Mouse (Mus musculus) megakaryocyte, adult 5-6 weeks (primary cell): ENCODE measurements around the gene Csnk2a1. TPM values are rescaled to one million over a fixed set of nuclear protein-coding genes. Genes with fewer than 3 reads are reported as not detected.

ENCODE experiments used
- ATAC-seq: 2 replicates; pipeline ENCODE4 v1.8.0; 2016; ENCODE audit warnings: mild to moderate bottlenecking, inconsistent platforms; ENCODE audit not compliant: poor library complexity, severe bottlenecking
- total RNA-seq, 2 experiments: library from RNA; stranded (forward) in 1 of 2; stranded (reverse) in 1 of 2; fragments of 153-499, 151-499 nt in 1 of 2; fragments of 221-1000, 200-1000 nt in 1 of 2; gene quantifications; 2 replicates each; pipeline versions ENCODE4 v1.2.3 to v1.2.4; 2015 to 2017

Gene Csnk2a1
- total RNA-seq, 2 experiments from 2014 or later = 53.9 to 95.3 TPM

DNA sequence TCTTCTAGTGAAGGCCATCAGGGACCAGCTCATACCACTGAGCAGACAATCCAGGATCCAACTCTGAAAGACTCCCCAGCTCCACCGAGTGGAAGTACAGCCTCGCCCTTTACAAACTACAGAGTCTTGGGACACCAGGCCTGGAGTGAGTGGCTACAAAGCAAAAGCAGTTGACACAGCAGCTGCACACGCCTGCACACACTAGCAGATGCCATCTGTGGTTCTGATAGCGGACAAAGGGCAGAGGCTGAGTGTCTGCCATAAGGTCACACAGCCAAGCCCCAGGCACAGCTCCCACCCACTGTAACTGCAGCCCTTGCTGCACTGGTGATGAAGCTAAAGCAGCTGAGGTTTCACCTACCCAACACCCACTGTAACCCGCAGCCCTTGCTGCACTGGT, 94.9 kb downstream of the Csnk2a1 start:
- no peak for ATAC-seq

DNA sequence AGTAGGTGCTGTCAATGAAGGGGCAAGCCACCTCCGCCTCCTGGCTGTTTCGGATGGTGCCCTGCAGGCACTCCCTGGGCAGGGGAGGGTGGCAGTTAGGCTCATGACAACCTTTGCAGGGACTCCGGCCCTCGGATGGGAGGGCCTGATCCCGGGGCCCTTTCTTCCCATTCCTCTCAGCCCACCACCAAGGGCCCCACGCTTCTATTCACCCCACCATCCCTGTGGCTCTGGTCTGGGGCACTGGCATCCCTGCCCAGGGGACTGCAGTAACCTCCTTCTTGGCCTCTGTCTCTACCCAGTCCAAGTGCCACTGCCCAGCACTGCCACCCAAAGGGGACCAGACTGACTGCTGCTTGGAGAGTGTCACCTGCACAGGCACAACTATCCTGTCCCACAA, 95.6 kb downstream of the Csnk2a1 start:
- ATAC-seq = no peak

DNA sequence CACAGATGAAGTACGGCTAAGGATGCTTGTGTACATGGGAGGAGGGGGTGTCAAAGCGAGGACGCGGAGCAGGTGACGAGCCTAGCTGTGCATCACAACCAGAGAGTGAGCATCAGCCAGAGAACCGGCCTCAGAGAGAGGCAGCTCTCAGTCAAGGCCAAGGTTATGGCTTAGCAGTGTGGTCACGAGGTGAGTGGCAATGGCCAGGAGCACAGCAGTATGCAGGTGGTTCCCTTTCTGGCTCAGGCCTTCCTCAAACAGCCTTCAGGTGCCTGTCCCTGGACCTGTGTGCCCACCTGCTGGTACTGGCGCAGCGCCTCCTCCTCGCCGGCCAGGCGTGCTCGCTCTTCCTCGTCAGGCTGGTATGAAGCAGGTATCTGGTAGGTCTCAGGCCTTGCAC, 97.3 kb downstream of the Csnk2a1 start:
- ATAC-seq = no peak

DNA sequence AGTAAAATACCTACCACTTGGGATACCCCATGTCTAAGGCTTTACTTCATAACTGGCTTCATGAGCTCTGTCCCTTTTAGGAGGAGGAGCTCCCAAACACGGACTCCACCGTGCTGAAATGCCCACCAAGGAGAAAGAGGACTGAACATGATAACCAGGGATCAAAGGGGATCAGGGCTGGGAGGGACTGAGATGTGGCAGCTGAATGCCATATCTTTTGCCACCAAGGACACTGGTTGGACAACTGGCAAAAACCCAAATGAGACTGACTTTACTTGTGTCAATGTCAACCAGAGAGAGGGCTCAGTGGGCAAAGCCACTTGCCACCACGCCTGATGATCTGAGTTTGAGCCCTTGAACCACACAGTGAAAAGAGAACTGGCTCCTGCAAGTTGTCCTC, 98.2 kb downstream of the Csnk2a1 start:
- no peak for ATAC-seq

DNA sequence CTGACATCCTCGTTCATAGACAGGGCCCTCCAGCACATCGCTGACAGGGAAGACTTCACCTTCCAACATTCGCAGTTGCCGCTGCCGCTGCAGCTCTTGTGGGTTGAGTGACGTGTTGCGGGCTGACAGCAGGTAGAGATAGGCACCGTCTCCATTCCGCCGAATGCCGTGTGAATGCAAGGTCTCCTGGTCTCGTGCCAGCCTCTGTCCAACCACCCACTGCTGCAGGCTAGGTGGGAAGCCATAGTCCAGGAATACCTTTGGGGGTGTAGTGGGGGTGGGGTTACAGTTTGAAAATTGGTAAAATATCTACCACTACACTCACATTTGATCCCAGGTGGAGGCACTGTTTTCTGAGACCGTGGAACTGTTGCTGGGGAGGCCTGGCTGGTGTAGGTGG, 99.5 kb downstream of the Csnk2a1 start:
- ATAC-seq = no peak

DNA sequence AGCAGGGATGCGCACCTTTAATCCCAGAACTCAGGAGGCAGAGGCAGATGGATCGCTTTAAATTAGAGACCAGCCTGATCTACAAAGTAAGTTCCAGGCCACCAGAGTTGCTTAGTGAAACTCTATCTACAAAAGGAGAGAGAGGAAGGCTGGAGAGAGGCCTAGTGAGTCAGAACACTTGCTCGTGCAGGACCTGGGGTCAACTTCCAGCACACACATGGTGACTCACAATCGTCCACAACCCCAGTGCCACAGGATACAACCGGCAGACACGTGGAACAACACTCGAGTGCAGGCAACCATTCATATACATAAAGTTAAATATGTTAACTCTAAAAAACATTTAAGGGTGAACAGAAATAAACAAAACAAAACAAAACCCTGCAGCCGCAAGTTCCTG, 100.0 kb downstream of the Csnk2a1 start:
- ATAC-seq = no peak

DNA sequence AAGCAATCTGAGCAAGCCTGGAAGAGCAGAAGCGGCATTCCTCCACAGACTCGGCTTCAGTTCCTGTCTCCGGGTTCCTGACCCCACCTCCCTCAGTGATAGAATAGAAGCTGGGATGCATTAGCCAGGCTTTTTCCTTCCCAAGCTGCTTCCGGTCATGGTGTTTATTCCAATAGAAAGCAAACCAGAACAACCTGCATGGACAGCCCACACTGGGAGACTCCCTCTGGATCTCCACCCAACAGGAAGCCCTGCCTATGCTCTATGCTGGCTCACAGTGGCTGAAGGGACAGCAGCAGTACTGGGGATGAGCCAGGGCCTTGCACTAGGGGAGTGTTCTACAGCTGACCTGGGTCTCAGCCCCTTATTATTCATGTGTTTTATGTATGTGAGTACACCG, 101.3 kb downstream of the Csnk2a1 start:
- no peak for ATAC-seq

DNA sequence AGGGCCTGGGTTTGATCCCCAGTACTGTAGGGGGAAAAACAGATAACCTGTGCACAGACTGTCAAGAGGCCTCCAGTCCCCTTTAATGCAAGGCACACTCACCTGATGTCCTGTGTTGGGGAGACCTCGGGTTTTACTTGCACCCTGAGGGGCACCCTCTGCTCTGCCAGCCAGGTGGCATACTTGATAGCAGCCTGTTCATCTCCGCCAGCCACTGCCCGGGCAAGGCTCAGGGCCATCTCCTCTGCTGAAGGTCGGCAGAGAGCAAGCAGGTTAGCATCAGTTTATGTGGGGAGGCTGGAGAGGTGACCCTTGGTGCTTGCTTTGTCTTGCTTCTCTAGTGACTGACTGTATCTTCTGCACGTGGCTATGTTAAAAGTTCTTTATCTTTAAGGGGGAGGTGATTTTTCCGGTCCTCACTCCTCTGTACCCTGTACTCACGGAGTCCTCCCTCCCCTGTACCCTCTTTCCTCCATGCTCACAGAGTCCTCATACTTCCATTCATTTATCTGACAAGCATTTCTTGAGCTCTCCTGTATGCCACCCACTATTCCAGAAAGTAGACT, 104.3 kb downstream of the Csnk2a1 start:
- ATAC-seq = no peak

Other genes with a start within 250 kb of the Csnk2a1 start
- 7.8 and 14.8 TPM in 2 replicates for gene Fam110a, start 246.6 kb upstream of the Csnk2a1 start, total RNA-seq (2015)
- gene Fam110a, start 246.6 kb upstream of the Csnk2a1 start, total RNA-seq (2017) = 6.0 and 8.6 TPM in 2 replicates
- 1.0 and 1.4 TPM in 2 replicates for gene Slc52a3, start 230.3 kb upstream of the Csnk2a1 start, total RNA-seq (2015)
- gene Slc52a3, start 230.3 kb upstream of the Csnk2a1 start, total RNA-seq (2017) = 0.07 and 0.53 TPM in 2 replicates
- not detected in 2 replicates for gene Scrt2, start 145.3 kb upstream of the Csnk2a1 start, total RNA-seq (2015)
- not detected in 2 replicates for gene Scrt2, start 145.3 kb upstream of the Csnk2a1 start, total RNA-seq (2017)
- gene Srxn1, start 121.3 kb upstream of the Csnk2a1 start, total RNA-seq (2015) = 0.96 and 1.9 TPM in 2 replicates
- 2.0 and 2.5 TPM in 2 replicates for gene Srxn1, start 121.3 kb upstream of the Csnk2a1 start, total RNA-seq (2017)
- gene Tcf15, start 83.3 kb upstream of the Csnk2a1 start, total RNA-seq (2015) = not detected in 2 replicates
- not detected in 2 replicates for gene Tcf15, start 83.3 kb upstream of the Csnk2a1 start, total RNA-seq (2017)
- gene Tbc1d20, start 67.0 kb downstream of the Csnk2a1 start, total RNA-seq (2015) = 23.3 and 28.1 TPM in 2 replicates
- 23.2 and 28.9 TPM in 2 replicates for gene Tbc1d20, start 67.0 kb downstream of the Csnk2a1 start, total RNA-seq (2017)
- gene Rbck1, start 105.8 kb downstream of the Csnk2a1 start, total RNA-seq (2015) = 45.4 and 46.2 TPM in 2 replicates
- gene Rbck1, start 105.8 kb downstream of the Csnk2a1 start, total RNA-seq (2017) = 54.8 and 55.5 TPM in 2 replicates
- gene Trib3, start 117.2 kb downstream of the Csnk2a1 start, total RNA-seq (2015) = 0.16 and 1.3 TPM in 2 replicates
- 1.1 TPM in 1 of 2 replicates, not detected in the other for gene Trib3, start 117.2 kb downstream of the Csnk2a1 start, total RNA-seq (2017)
- gene Nrsn2, start 149.8 kb downstream of the Csnk2a1 start, total RNA-seq (2015) = not detected in 2 replicates
- not detected in 2 replicates for gene Nrsn2, start 149.8 kb downstream of the Csnk2a1 start, total RNA-seq (2017)
- 0.27 and 0.60 TPM in 2 replicates for gene Sox12, start 171.2 kb downstream of the Csnk2a1 start, total RNA-seq (2015)
- gene Sox12, start 171.2 kb downstream of the Csnk2a1 start, total RNA-seq (2017) = 0.12 and 0.15 TPM in 2 replicates
- 0.98 and 1.9 TPM in 2 replicates for gene Zcchc3, start 188.2 kb downstream of the Csnk2a1 start, total RNA-seq (2015)
- gene Zcchc3, start 188.2 kb downstream of the Csnk2a1 start, total RNA-seq (2017) = 2.1 and 2.6 TPM in 2 replicates
- not detected in 2 replicates for gene 6820408C15Rik, start 188.7 kb downstream of the Csnk2a1 start, total RNA-seq (2015)
- gene 6820408C15Rik, start 188.7 kb downstream of the Csnk2a1 start, total RNA-seq (2017) = not detected in 2 replicates
- gene Defb23, start 237.8 kb downstream of the Csnk2a1 start, total RNA-seq (2015) = not detected in 2 replicates
- gene Defb23, start 237.8 kb downstream of the Csnk2a1 start, total RNA-seq (2017) = not detected in 2 replicates